Mouse (Mus musculus): ENCODE results near the gene C9orf72.
"Not testable (repeated sequence)": the region's sequence is repeated elsewhere in the genome, so short reads cannot be mapped to it uniquely, and the experiment has no call there.

The C9orf72 gene

GRCm38 (mm10) chr4:35225734-35226495 is at the start of gene C9orf72:
Gene C9orf72, minus strand, starts transcription at chr4:35226175.
- DNase-seq (ENCODE audit: low spot score in 2 of 2), result peak; percentile 91 to 94

GRCm38 (mm10) chr4:35259006-35259405 is 33.0 kb upstream of the C9orf72 start:
- DNase-seq (ENCODE audit: low spot score in 2 of 2), result no peak

GRCm38 (mm10) chr4:35244023-35244422 is 18.0 kb upstream of the C9orf72 start:
- no peak for DNase-seq (ENCODE audit: low spot score in 2 of 2)

GRCm38 (mm10) chr4:35241735-35242134 is 15.8 kb upstream of the C9orf72 start:
- DNase-seq (ENCODE audit: low spot score in 2 of 2), result no peak

GRCm38 (mm10) chr4:35238696-35239095 is 12.7 kb upstream of the C9orf72 start:
- no peak for DNase-seq (ENCODE audit: low spot score in 2 of 2)

GRCm38 (mm10) chr4:35238240-35238639 is 12.3 kb upstream of the C9orf72 start:
- not testable (repeated sequence) for DNase-seq (ENCODE audit: low spot score in 2 of 2)

GRCm38 (mm10) chr4:35236313-35236712 is 10.3 kb upstream of the C9orf72 start:
- DNase-seq (ENCODE audit: low spot score in 2 of 2), result no peak

- no peak for DNase-seq (ENCODE audit: low spot score in 2 of 2)
Observed at GRCm38 (mm10) chr4:35228260-35228659, 2.3 kb upstream of the C9orf72 start.

- DNase-seq (ENCODE audit: low spot score in 2 of 2), result no peak
Observed at GRCm38 (mm10) chr4:35226496-35226992, 569 bp upstream of the C9orf72 start.

GRCm38 (mm10) chr4:35225141-35225733 is 738 bp downstream of the C9orf72 start:
- DNase-seq (ENCODE audit: low spot score in 2 of 2), result peak; percentile 16 to 44

- no peak for DNase-seq (ENCODE audit: low spot score in 2 of 2)
Observed at GRCm38 (mm10) chr4:35224101-35224500, 1.9 kb downstream of the C9orf72 start.

- no peak for DNase-seq (ENCODE audit: low spot score in 2 of 2)
Observed at GRCm38 (mm10) chr4:35223376-35223988, 2.5 kb downstream of the C9orf72 start.

- DNase-seq (ENCODE audit: low spot score in 2 of 2), result peak in 1 of 2 experiments; percentile 7
Observed at GRCm38 (mm10) chr4:35221903-35222302, 4.1 kb downstream of the C9orf72 start.

- no peak for DNase-seq (ENCODE audit: low spot score in 2 of 2)
Observed at GRCm38 (mm10) chr4:35221131-35221530, 4.8 kb downstream of the C9orf72 start.

GRCm38 (mm10) chr4:35220108-35220731 is 5.8 kb downstream of the C9orf72 start:
- no peak for DNase-seq (ENCODE audit: low spot score in 2 of 2)

GRCm38 (mm10) chr4:35204659-35205058 is 21.3 kb downstream of the C9orf72 start:
- no peak for DNase-seq (ENCODE audit: low spot score in 2 of 2)

GRCm38 (mm10) chr4:35203724-35204123 is 22.3 kb downstream of the C9orf72 start:
- DNase-seq (ENCODE audit: low spot score in 2 of 2), result no peak

- DNase-seq (ENCODE audit: low spot score in 2 of 2), result no peak
Observed at GRCm38 (mm10) chr4:35201700-35202099, 24.3 kb downstream of the C9orf72 start.

GRCm38 (mm10) chr4:35192725-35193124 is 33.2 kb downstream of the C9orf72 start:
- DNase-seq (ENCODE audit: low spot score in 2 of 2), result no peak

- DNase-seq (ENCODE audit: low spot score in 2 of 2), result no peak
Observed at GRCm38 (mm10) chr4:35189794-35190193, 36.2 kb downstream of the C9orf72 start.

GRCm38 (mm10) chr4:35187617-35188326 is 38.2 kb downstream of the C9orf72 start:
- DNase-seq (ENCODE audit: low spot score in 2 of 2), result no peak
